Comparison of ENCODE assay signal across 8 mouse cellular contexts in genomic region chr9:78296089-78296488, GRCm38 (mm10). TPM values are rescaled to one million over a fixed set of nuclear protein-coding genes. Genes with fewer than 3 reads are reported as not detected.
DNase-seq lines count a peak whose midpoint lies in the region; ATAC-seq lines count a peak whose summit lies in the region.

No protein-coding gene starts in this region.

- DNase-seq in MN1 (ENCODE audit: low spot score): peak; percentile 48
- peak; percentile 45 for DNase-seq in heart, postnatal 4 days
- DNase-seq in kidney, postnatal 4 days: peak; percentile 66 to 70
- DNase-seq in lung, postnatal 36 days: peak; percentile 42
- DNase-seq in retina, postnatal 7 days (ENCODE audit: low read depth, low spot score): peak; percentile 33
- peak; percentile 30 for DNase-seq in urinary bladder, postnatal 25 days (ENCODE audit: low spot score)

- peak; percentile 31; the same call in 1 of the 2 replicates for ATAC-seq in cerebellum, adult (ENCODE audit: insufficient number of reproducible peaks, low FRiP score, low TSS enrichment)
- ATAC-seq in erythroid progenitor cell, adult 5-6 weeks (replicated peaks; ENCODE audit: low FRiP score, poor library complexity, severe bottlenecking): peak; percentile 78

RNA-seq across cellular contexts. Expression of gene Gm10639, which starts 6.4 kb away (rescaled TPM):
- not detected in 2 replicates for total RNA-seq in erythroid progenitor cell, adult 5-6 weeks (2015; ENCODE audit: low replicate concordance)
- total RNA-seq in erythroid progenitor cell, adult 5-6 weeks (2017; ENCODE audit: low replicate concordance): not detected in 2 replicates
- not detected for total RNA-seq in heart, postnatal 4 days (2021)

RNA-seq across cellular contexts. Expression of gene Omt2a, which starts 18.5 kb away (rescaled TPM):
- not detected in 2 replicates for total RNA-seq in erythroid progenitor cell, adult 5-6 weeks (2015; ENCODE audit: low replicate concordance)
- total RNA-seq in erythroid progenitor cell, adult 5-6 weeks (2017; ENCODE audit: low replicate concordance): not detected in 2 replicates
- total RNA-seq in heart, postnatal 4 days (2021): not detected

RNA-seq across cellular contexts. Expression of gene Omt2b, which starts 31.3 kb away (rescaled TPM):
- total RNA-seq in erythroid progenitor cell, adult 5-6 weeks (2015; ENCODE audit: low replicate concordance): not detected in 2 replicates
- total RNA-seq in erythroid progenitor cell, adult 5-6 weeks (2017; ENCODE audit: low replicate concordance): not detected in 2 replicates
- not detected for total RNA-seq in heart, postnatal 4 days (2021)

RNA-seq across cellular contexts. Expression of gene Gm3776, which starts 39.2 kb away (rescaled TPM):
- not detected in 2 replicates for total RNA-seq in erythroid progenitor cell, adult 5-6 weeks (2015; ENCODE audit: low replicate concordance)
- not detected in 2 replicates for total RNA-seq in erythroid progenitor cell, adult 5-6 weeks (2017; ENCODE audit: low replicate concordance)
- not detected for total RNA-seq in heart, postnatal 4 days (2021)

RNA-seq across cellular contexts. Expression of gene Gsta2, which starts 59.5 kb away (rescaled TPM):
- total RNA-seq in erythroid progenitor cell, adult 5-6 weeks (2015; ENCODE audit: low replicate concordance): not detected in 2 replicates
- not detected in 2 replicates for total RNA-seq in erythroid progenitor cell, adult 5-6 weeks (2017; ENCODE audit: low replicate concordance)
- total RNA-seq in heart, postnatal 4 days (2021): not detected

Comparison
In these comparisons a context has a peak if more than half of its experiments do, and no peak if none do; other contexts are left out.
1. Peak in every context shown above with its lines: DNase-seq and ATAC-seq.